Mouse (Mus musculus): Measurements from ENCODE around the gene Gm7879.

GRCm38 (mm10) chr5:43961056-43961455 lies 48.1 kb downstream of the Gm7879 start:
- TF ChIP-seq GATA1 (IDR thresholded peaks at IDR 0.05; ENCODE audit: borderline replicate concordance, low read length): no peak
- TF ChIP-seq FLI1 (IDR thresholded peaks at IDR 0.05; ENCODE audit: low read length): no peak
